Comparison of ENCODE assay signal across 9 mouse cellular contexts in genomic region chr3:151775089-151775488, GRCm38 (mm10). TPM values are rescaled to one million over a fixed set of nuclear protein-coding genes. Genes with fewer than 3 reads are reported as not detected.
DNase-seq lines count a peak whose midpoint lies in the region; ATAC-seq and TF ChIP-seq lines count a peak whose summit lies in the region.
"Had no signal": no experiment of that assay in that cellular context is flagged by ENCODE, and none has a peak within 500 bp of the region (broad histone marks: within the 10 kb centered on the region; RNA-seq: fewer than 3 reads in every experiment).

No protein-coding gene starts in this region.

- no peak for TF ChIP-seq POLR2A in cerebellum, adult 2 months (IDR thresholded peaks at IDR 0.05; ENCODE audit: borderline replicate concordance, insufficient read depth, low read length)

- no peaks in the 10 kb centered on the region for H3K4me1 ChIP-seq in forebrain, embryonic 10.5 days
- H3K4me1 ChIP-seq in forebrain, embryonic 16.5 days (replicated peaks; ENCODE audit: control insufficient read depth, insufficient read depth, low read length) = no peaks in the 10 kb centered on the region
- H3K4me1 ChIP-seq in lung, embryonic 14.5 days (ENCODE audit: insufficient read depth) = no peaks in the 10 kb centered on the region
- no peaks in the 10 kb centered on the region for H3K4me1 ChIP-seq in cerebellum, adult 2 months (ENCODE audit: control insufficient read depth, insufficient read depth, low read length)

- no peak overlapping the region for H3K9ac ChIP-seq in forebrain, embryonic 16.5 days (replicated peaks; ENCODE audit: low read depth, low read length)
- no peak overlapping the region for H3K9ac ChIP-seq in lung, embryonic 14.5 days

- H3K27me3 ChIP-seq in forebrain, embryonic 10.5 days (ENCODE audit: poor library complexity, severe bottlenecking) = no peaks in the 10 kb centered on the region
- no peaks in the 10 kb centered on the region for H3K27me3 ChIP-seq in forebrain, embryonic 16.5 days (replicated peaks; ENCODE audit: control insufficient read depth, insufficient read depth, low read length)
- no peaks in the 10 kb centered on the region for H3K27me3 ChIP-seq in lung, embryonic 14.5 days (ENCODE audit: insufficient read depth, low read length)
- H3K27me3 ChIP-seq in cerebellum, adult 2 months (ENCODE audit: control insufficient read depth, insufficient read depth, low read length) = no peaks in the 10 kb centered on the region

- H3K4me2 ChIP-seq in forebrain, embryonic 16.5 days (ENCODE audit: low read length) = no peak overlapping the region
- H3K4me2 ChIP-seq in lung, embryonic 14.5 days = no peak overlapping the region

- no peak for ATAC-seq in forebrain, embryonic 16.5 days
- no peak for ATAC-seq in lung, embryonic 14.5 days (ENCODE audit: insufficient read depth)

- WGBS in forebrain, embryonic 10.5 days = 76% methylated on average over 4 of the region's 4 CpGs
- WGBS in forebrain, embryonic 16.5 days = 79% methylated on average over 4 of the region's 4 CpGs
- 65% methylated on average over 4 of the region's 4 CpGs for WGBS in lung, embryonic 14.5 days
- 73% methylated on average over 4 of the region's 4 CpGs for WGBS in cerebellum, adult 2 months

- H3K9me3 ChIP-seq in forebrain, embryonic 10.5 days = no peaks in the 10 kb centered on the region
- H3K9me3 ChIP-seq in forebrain, embryonic 16.5 days (ENCODE audit: control insufficient read depth, low read length) = no peaks in the 10 kb centered on the region
- no peaks in the 10 kb centered on the region for H3K9me3 ChIP-seq in lung, embryonic 14.5 days (ENCODE audit: low read depth, low read length)

- peak; percentile 18 for DNase-seq in forebrain, embryonic 10.5 days (ENCODE audit: extremely low spot score, low spot score)
- DNase-seq in urinary bladder, postnatal 14 days (ENCODE audit: low spot score) = peak; percentile 57
- no peak for DNase-seq in urinary bladder, postnatal 4 days (ENCODE audit: low spot score in 2 of 2)
- peak; percentile 64 for DNase-seq in kidney, postnatal 10 days
- DNase-seq in lung, embryonic 14.5 days = peak; percentile 68
- no peak for DNase-seq in spleen, postnatal 36 days (ENCODE audit: low spot score in 2 of 2)
- no peak for DNase-seq in cerebellum, adult 2 months

- no peaks in the 10 kb centered on the region for H3K36me3 ChIP-seq in forebrain, embryonic 10.5 days (replicated peaks)
- no peaks in the 10 kb centered on the region for H3K36me3 ChIP-seq in forebrain, embryonic 16.5 days (ENCODE audit: control insufficient read depth, insufficient read depth)
- no peaks in the 10 kb centered on the region for H3K36me3 ChIP-seq in lung, embryonic 14.5 days (ENCODE audit: insufficient read depth)

- no peak overlapping the region for H3K4me3 ChIP-seq in forebrain, embryonic 10.5 days
- no peak overlapping the region for H3K4me3 ChIP-seq in forebrain, embryonic 16.5 days (replicated peaks; ENCODE audit: low read length)
- no peak overlapping the region for H3K4me3 ChIP-seq in lung, embryonic 14.5 days (ENCODE audit: low read depth, low read length)
- H3K4me3 ChIP-seq in cerebellum, adult 2 months (replicated peaks; ENCODE audit: insufficient read depth, low read depth, low read length) = no peak overlapping the region

- TF ChIP-seq CTCF in lung, embryonic 14.5 days (IDR thresholded peaks at IDR 0.05; ENCODE audit: low read depth) = peak; percentile 79
- TF ChIP-seq CTCF in cerebellum, adult 2 months (IDR thresholded peaks at IDR 0.05; ENCODE audit: borderline replicate concordance, insufficient read depth, low read depth, low read length) = no peak

- H3K27ac ChIP-seq in forebrain, embryonic 10.5 days = no peak overlapping the region
- H3K27ac ChIP-seq in forebrain, embryonic 16.5 days (ENCODE audit: low read length) = no peak overlapping the region
- H3K27ac ChIP-seq in lung, embryonic 14.5 days (ENCODE audit: low read depth) = no peak overlapping the region
- no peak overlapping the region for H3K27ac ChIP-seq in cerebellum, adult 2 months (ENCODE audit: insufficient read depth, low read length)

RNA-seq across cellular contexts. Expression of gene Ifi44l, which starts 12.4 kb away (rescaled TPM):
- polyA plus RNA-seq in forebrain, embryonic 10.5 days (2016; fragmentation: Nextera tagmentation; extraction: Ambion mirVana) = 0.11 TPM in 1 of 2 replicates, not detected in the other
- polyA plus RNA-seq in forebrain, embryonic 16.5 days (2015; fragmentation: Nextera tagmentation; extraction: Ambion mirVana) = not detected in 2 replicates
- polyA plus RNA-seq in lung, embryonic 14.5 days (2014; fragmentation: Nextera tagmentation; extraction: Ambion mirVana) = not detected in 2 replicates
- not detected in 2 replicates for polyA plus RNA-seq in cerebellum, adult 2 months (2012; rRNA removed)
- polyA plus RNA-seq: liver, embryonic 16.5 days had no signal

RNA-seq across cellular contexts. Expression of gene Ifi44, which starts 25.3 kb away (rescaled TPM):
- polyA plus RNA-seq in forebrain, embryonic 10.5 days (2016; fragmentation: Nextera tagmentation; extraction: Ambion mirVana) = not detected in 2 replicates
- polyA plus RNA-seq in forebrain, embryonic 16.5 days (2015; fragmentation: Nextera tagmentation; extraction: Ambion mirVana) = 0.24 TPM in 1 of 2 replicates, not detected in the other
- 0.36 and 0.92 TPM in 2 replicates for polyA plus RNA-seq in lung, embryonic 14.5 days (2014; fragmentation: Nextera tagmentation; extraction: Ambion mirVana)
- 0.90 and 1.1 TPM in 2 replicates for polyA plus RNA-seq in cerebellum, adult 2 months (2012; rRNA removed)

Comparison
In these comparisons a context has a peak if more than half of its experiments do, and no peak if none do; other contexts are left out.
1. DNase-seq: peak in forebrain, embryonic 10.5 days (single experiment), urinary bladder, postnatal 14 days (single experiment), kidney, postnatal 10 days (single experiment) and lung, embryonic 14.5 days (single experiment); none in urinary bladder, postnatal 4 days (0 of 2), spleen, postnatal 36 days (0 of 2) and cerebellum, adult 2 months (0 of 2).